Mouse (Mus musculus) heart, adult 2 months (tissue): Measurements from ENCODE around the gene Ptprn2.

Experiments used
- CTCF ChIP-seq: fragments of 200-600 bp; IDR thresholded peaks from 2 replicates; pipeline ENCODE4 v1.8.1; 2022; ENCODE audit warnings: antibody characterized with exemption, mild to moderate bottlenecking, moderate library complexity
- POLR2A ChIP-seq: fragments of 200-500 bp; IDR thresholded peaks from 2 replicates; pipeline ENCODE4 v1.6.1; 2011; ENCODE audit warnings: mild to moderate bottlenecking, low read depth, low read length, control low read depth; ENCODE audit not compliant: insufficient read depth

GRCm38 (mm10) chr12:116498666-116499065, 13.1 kb downstream of the Ptprn2 start:
- TF ChIP-seq POLR2A = no peak
- TF ChIP-seq CTCF = no peak
